Mouse (Mus musculus) heart, postnatal 10 days (tissue): ENCODE results near the gene Ppfia1. TPM values are rescaled to one million over a fixed set of nuclear protein-coding genes. Genes with fewer than 3 reads are reported as not detected.
A peak's percentile ranks its signal among the peaks of the same experiment; 100 is the strongest.

Source experiments
- DNase-seq, 2 experiments: peaks; one replicate each; pipeline ENCODE4 v3.0.0; 2021
- intact Hi-C: fragments of 180-260 bp; cut with DNase I; formaldehyde crosslinking; loops from one replicate; pipeline ENCODE4 v1.15.1; 2025
- total RNA-seq, 2 experiments: library from RNA; stranded (reverse); gene quantifications; 2 replicates each; pipeline ENCODE4 v1.2.3; 2021

Ppfia1 gene
- total RNA-seq, 2 experiments from 2014 or later, result 69.9 to 81.5 TPM

DNA sequence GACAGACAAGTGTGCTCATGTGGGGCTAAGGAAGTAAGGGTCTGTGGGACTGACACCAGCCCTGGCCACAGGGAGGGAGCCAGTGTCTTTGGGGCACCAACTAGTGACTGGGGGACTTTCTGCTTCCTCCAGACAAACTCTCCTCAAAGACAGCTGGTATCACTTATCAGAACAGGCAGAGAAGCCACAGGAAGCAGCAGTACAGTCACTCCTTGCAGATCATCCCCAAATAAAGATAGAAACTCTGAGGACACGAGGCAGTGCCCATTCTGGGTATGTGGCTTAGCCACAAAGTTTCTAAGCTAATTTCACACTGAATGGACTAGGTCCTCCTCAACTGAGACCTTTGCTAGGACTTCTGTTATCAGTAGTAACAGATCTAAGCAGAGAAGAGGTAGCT lies 60.6 kb downstream of the Ppfia1 start:
- intact Hi-C loops, result no loop called here
- no peak for DNase-seq

DNA sequence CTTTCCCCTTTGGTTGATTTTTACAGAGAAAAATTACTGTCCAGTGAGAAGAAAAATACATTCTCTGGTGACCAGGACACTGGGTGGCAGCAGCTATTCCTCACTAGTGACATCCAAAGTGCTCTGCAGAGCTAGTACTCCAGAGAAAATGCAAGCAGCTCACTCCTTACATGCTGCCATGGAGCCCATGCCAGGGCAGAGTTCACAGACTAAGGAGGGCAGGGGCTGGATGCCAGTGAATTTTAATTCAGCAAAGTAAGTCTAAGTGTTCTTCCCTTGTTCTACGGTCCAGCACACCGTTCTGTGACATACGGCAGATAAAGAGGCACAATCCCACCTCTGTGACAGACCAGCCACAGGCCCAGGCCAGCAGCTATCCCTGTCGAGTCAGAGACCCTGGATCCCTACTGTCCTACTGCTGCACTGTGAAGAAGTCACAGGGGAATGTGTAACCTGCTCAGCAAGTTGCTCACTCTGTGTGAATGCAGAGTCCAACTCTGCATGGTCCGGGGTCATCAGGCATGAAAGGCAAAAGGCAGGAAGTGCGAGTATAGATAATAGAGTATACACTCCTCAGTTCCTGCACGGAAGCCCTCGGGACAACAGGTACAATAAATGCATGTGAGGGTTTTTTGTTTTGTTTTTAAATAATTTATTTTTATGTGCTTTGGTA lies 63.2 kb downstream of the Ppfia1 start:
- intact Hi-C loops, result no loop called here
- peak in 1 of 2 experiments; percentile 25 for DNase-seq

- peak; percentile 60 to 79 for DNase-seq
- intact Hi-C loops, result loop anchor here (10.0 kb wide), 1 partner anchor 416 kb away; no protein-coding TSS in a partner anchor
These were observed 64.3 kb downstream of the Ppfia1 start for GRCm38 (mm10) chr7:144489067-144489774.

- intact Hi-C loops, result loop anchor here (10.0 kb wide), 1 partner anchor 424 kb away; no protein-coding TSS in a partner anchor
- DNase-seq, result no peak
These were observed 73.2 kb downstream of the Ppfia1 start for GRCm38 (mm10) chr7:144480314-144480713.

- DNase-seq, result no peak
- intact Hi-C loops, result no loop called here
These were observed 74.0 kb downstream of the Ppfia1 start for GRCm38 (mm10) chr7:144479569-144479968.

GRCm38 (mm10) chr7:144475741-144476140 lies 77.8 kb downstream of the Ppfia1 start:
- intact Hi-C loops, result no loop called here

GRCm38 (mm10) chr7:144473486-144473885 lies 80.0 kb downstream of the Ppfia1 start:
- intact Hi-C loops, result no loop called here
- no peak for DNase-seq

More at GRCm38 (mm10) chr7:144475741-144476140, 77.8 kb downstream of the Ppfia1 start:
- no peak for DNase-seq

DNA sequence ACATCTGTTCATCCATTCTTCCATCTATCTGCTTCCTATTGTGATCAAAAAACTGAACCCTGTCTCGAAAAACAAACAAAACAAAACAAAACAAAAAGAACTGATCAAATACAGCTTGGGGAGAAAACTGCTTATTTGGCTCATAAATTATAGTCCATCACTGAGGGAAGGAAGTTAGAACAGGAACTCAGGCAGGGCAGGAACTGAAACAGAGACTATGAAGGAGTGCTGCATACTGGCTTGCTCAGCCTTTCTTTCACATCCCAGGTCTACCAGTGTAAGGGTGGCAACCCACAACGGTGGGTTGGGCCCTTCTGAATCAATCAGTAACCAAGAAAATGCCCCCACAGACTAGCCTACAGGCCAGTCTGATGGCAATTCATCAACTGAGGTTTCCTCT lies 82.4 kb downstream of the Ppfia1 start:
- intact Hi-C loops, result no loop called here
- no peak for DNase-seq

DNA sequence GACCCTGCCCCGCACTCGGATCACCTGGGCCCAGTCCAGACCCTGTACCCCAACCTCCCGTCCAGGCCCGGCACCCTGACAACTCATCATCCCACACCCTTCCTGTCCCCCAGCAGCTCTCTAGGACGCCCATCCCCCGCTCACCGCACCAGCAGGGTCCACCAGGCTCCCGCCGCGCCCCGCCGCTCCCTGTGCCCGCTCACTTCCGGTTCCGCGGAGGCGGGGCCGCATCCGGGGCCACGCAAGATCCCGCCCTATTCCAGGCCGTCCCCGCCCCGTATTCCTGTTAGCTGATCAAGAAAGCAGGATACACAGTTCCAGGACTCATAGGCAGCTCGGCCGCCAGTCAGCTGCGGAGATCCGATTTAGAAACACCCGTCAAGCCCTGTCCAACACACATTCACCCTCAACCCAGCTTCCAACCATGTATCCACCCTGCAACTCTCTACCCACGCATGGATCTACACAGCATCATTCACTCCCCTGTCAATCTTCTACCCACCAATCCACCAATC lies 82.9 kb downstream of the Ppfia1 start, which contains the start of gene Cttn:
Gene Cttn, minus strand, starts transcription at position 465 of the 515 bp plus-strand sequence.
- DNase-seq, result peak; percentile 92 to 95
- intact Hi-C loops, result no loop called here

DNA sequence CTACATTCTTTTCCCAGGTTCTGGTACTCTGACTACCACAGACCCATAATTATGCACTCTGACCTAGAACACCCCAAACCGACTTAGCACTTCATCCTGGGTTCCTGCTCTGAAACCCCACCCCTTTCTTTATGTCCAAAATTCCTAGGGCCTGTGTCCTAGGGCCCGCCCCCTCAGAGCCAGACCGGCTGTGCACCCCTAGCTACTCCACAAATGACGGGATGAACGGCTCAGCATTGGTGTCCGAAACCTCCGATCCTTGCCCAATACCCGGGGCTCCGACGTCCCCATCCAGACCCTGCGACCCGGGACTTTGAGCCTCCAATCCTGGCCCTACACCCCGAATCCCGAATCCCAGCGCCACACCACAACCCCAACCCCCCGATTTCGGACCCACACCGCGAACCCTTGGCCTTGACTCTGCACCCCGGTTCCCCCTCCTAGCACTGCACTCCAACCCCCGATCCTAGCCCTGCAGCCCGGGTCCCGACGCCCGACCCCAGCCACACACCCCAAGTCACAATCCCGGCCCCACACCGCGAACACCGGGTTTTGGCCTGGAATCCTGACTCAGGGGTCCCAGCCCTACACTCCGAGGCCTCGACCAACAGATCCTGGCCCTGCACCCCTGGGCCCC lies 83.5 kb downstream of the Ppfia1 start:
- intact Hi-C loops, result no loop called here
- DNase-seq, result peak in 1 of 2 experiments; percentile 23

GRCm38 (mm10) chr7:144469181-144469641 lies 84.3 kb downstream of the Ppfia1 start:
- peak; percentile 49 to 57 for DNase-seq
- intact Hi-C loops, result no loop called here

DNA sequence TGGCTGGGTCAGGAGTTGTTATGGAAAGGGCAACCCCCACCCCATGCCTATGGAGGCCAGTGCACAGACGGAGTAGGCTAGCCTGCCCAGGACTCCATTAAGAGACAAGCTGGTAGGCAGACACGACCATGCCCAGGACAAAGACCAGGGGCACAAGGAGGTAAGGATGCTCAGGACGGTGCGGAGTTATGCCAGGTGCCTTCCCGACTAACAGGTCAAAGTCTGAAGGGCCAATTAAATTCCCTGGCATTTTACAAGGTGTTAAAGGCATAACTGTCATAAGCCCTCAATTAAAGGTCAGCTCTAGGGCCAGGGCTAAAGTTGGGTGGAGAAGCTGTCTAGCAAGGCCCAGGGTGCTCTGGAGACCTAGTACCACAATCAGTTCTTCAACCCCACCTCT lies 84.8 kb downstream of the Ppfia1 start:
- intact Hi-C loops, result no loop called here
- DNase-seq, result no peak

- DNase-seq, result peak; percentile 13 to 30
- intact Hi-C loops, result no loop called here
These were observed 91.0 kb downstream of the Ppfia1 start for GRCm38 (mm10) chr7:144462577-144462976.

DNA sequence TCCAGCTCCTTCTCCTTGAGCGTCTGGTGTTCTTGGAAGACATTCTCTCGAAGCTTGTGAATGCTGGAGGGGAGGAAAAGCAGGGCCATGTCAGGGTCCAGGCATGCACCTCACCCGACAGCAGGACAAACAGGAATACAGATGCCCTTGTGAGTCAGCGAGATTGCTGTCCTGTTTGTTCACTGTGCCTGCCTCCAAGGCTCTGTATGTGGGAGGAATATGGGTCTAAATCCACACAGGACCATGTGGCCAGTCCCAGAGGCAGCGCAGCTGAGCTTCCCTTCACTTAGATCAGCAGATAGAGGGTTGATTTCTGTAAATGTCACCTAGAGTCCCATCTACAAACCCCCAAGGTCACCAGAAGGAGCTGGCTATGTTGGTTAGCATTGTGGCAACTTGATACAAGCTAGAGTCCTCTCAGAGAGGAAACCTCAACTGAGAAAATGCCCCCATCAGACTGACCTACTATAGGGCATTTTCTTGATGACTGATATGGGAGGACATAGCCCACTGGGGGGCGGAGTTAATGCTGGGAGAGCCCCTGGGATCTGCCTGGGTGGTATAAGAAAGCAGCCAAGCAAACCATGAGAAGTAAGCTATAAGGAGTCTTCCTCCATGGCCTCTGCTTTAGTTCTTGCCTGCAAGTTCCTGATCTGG lies 92.2 kb downstream of the Ppfia1 start:
- intact Hi-C loops, result no loop called here

DNA sequence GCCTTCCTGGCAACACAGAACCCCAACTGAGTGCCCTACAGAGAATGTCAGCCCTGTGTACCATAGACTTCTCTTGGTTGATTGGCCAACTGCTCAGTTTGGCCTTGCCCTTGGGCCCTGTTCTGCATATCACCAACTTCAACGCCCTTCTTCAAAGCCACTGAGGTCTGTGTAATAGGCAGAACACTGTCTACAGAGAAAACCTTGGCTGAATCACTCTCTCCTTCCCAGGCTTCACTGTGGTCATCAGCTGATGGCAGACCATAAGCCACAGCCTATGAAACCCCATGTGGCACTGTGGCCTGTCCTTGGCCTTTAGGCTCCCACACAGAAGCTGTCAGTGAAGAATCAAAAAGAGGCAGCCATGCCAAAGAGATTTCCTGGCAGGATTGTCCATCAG lies 94.6 kb downstream of the Ppfia1 start:
- intact Hi-C loops, result no loop called here
- no peak for DNase-seq

More for the DNA sequence above, 92.2 kb downstream of the Ppfia1 start:
- DNase-seq, result no peak

GRCm38 (mm10) chr7:144450661-144451060 lies 102.9 kb downstream of the Ppfia1 start:
- intact Hi-C loops, result no loop called here
- DNase-seq, result no peak

GRCm38 (mm10) chr7:144449637-144450570 lies 103.6 kb downstream of the Ppfia1 start:
- DNase-seq, result peak; percentile 96
- intact Hi-C loops, result no loop called here

DNA sequence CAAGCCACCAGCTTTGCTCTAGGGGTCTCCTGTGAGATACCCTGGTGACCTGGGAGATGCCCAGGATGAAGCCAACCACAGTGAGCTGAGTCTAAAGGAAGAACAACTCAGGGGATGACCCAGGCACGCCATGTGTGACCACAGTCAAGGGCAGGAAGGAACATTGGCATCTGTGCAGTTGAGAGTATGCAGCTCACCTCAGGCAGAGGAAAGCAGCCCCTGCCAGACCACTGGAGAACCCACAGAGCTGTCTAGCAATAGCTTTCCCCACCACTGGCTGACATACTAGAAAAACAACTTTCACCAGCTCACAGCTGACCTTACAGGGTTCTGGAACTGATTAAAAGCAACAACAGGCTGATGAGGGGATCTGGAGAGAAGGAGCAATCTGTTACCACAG lies 105.3 kb downstream of the Ppfia1 start:
- intact Hi-C loops, result no loop called here
- no peak for DNase-seq

- intact Hi-C loops, result no loop called here
- DNase-seq, result no peak
These were observed 106.4 kb downstream of the Ppfia1 start for GRCm38 (mm10) chr7:144447146-144447545.
